Mouse (Mus musculus): ENCODE data around the gene Gal3st3.
A peak's percentile ranks its signal among the peaks of the same experiment; 100 is the strongest.
"Not testable (repeated sequence)": the region's sequence is repeated elsewhere in the genome, so short reads cannot be mapped to it uniquely, and the experiment has no call there.

Gene Gal3st3

GRCm38 (mm10) chr19:5306968-5307734, 9.0 kb downstream of the Gal3st3 start:
- no peak for DNase-seq (ENCODE audit: low read depth, low spot score)

- no peak for DNase-seq (ENCODE audit: low read depth, low spot score)
These were observed 10.9 kb downstream of the Gal3st3 start for GRCm38 (mm10) chr19:5309025-5309424.

GRCm38 (mm10) chr19:5313189-5313588, 15.1 kb downstream of the Gal3st3 start:
- DNase-seq (ENCODE audit: low read depth, low spot score) = no peak

DNA sequence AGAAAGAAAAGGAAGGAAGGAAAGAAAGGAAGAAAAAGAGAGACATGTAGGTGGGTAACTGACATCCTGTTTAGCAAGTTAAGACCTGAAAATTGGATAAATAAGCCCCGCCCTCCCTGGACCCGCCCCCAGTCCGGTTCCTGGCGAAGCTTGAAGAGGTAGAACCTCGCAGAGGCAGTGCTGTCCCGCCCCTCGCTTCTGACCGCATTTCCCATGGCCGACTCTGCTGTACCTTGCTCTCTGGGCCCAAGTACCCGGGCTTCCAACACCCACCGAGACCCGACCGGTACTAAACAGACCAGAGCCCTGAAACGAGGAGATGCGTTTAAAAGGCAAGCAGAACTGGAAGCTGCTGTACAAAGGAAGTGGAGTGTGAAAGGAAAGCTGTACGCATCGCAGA, 25.7 kb downstream of the Gal3st3 start:
- DNase-seq (ENCODE audit: low read depth, low spot score) = peak; percentile 57

- DNase-seq (ENCODE audit: low read depth, low spot score) = no peak
These were observed 29.8 kb downstream of the Gal3st3 start for GRCm38 (mm10) chr19:5327970-5328369.

DNA sequence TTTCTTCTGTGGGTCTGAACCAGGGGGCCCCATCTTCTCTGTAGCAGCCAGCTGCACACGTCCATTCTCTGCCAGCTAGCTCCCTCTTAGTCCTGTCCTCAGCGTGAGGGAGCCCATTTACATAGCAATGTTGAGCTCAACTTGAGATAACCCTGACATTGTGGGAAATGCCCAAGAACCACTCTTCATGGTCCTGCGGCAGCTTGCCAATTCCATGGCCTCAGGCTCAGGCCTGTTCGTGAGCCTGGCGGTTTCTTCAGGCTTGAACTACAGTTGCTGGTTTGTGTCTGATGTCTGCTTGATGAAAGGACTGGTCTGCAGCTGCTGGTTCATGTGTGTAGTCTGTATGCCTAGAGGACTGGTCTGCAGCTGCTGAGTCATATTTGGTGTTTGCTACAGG, 36.6 kb downstream of the Gal3st3 start:
- no peak for DNase-seq (ENCODE audit: low read depth, low spot score)

- DNase-seq (ENCODE audit: low read depth, low spot score) = no peak
These were observed 37.3 kb downstream of the Gal3st3 start, which contains the start of gene Catsper1 for GRCm38 (mm10) chr19:5335441-5335840. Gene Catsper1 (plus strand): TSS chr19:5335741.

- DNase-seq (ENCODE audit: low read depth, low spot score) = peak; percentile 75
These were observed 39.8 kb downstream of the Gal3st3 start for GRCm38 (mm10) chr19:5337975-5338374.

GRCm38 (mm10) chr19:5341360-5341759, 43.2 kb downstream of the Gal3st3 start:
- no peak for DNase-seq (ENCODE audit: low read depth, low spot score)

DNA sequence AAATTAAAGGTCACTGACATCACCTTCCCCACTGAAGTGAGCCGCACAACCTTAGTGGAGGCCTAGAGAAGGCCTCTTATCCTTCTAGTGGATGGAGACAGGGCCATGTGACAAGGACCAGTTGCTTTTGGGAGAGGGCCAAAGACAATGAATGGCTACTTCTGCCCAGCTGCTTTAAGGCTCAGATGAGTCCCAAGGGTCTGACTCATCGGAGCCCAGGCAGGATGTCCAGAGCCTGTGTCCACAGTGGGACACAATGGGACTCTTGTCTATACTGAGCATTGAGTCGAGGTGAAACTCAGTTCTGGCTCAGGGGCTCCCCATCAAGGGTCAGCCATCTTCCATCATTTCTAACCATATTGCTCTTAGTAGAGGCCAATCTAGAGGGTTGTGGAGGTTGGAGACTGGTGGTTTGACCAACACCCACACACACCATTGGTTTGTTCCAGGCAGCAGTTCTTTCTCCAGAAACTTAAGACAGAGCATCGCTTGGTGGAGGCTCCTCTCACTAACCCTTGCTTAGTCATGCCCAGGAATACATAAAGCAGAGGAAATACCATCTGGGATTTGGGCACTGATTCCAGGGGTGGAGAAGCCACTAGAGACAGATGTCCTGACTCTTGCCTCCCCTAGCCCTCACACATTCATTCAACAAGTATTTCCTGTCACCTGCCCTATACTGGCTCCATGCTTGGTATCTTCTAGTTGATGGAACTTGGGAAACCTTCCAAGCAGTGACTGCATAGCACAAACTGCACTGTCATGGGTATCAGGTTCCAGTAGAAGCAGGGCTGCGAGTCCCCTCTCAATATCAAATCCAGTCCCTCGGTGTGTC, 47.4 kb downstream of the Gal3st3 start:
- DNase-seq (ENCODE audit: low read depth, low spot score) = no peak

DNA sequence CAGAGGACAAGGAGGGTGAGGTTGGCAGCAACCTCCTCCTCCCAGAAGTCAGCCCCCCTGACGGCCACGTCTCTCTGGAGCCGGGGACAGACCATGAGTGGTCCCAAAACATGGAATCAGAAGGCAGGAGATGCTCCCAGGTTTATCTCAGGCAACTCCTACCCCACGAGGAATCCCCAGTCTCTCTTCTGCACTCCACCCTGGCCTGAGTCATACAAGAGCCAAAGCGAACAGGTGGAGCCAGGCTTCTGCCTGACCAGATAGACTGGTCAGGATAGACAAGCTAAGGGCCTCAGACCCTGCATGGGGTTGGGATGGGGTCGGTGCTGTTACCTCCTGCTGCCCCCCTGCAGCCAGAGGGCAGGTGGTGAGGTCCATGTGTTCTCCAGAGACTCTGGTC, 49.9 kb downstream of the Gal3st3 start:
- DNase-seq (ENCODE audit: low read depth, low spot score) = no peak

DNA sequence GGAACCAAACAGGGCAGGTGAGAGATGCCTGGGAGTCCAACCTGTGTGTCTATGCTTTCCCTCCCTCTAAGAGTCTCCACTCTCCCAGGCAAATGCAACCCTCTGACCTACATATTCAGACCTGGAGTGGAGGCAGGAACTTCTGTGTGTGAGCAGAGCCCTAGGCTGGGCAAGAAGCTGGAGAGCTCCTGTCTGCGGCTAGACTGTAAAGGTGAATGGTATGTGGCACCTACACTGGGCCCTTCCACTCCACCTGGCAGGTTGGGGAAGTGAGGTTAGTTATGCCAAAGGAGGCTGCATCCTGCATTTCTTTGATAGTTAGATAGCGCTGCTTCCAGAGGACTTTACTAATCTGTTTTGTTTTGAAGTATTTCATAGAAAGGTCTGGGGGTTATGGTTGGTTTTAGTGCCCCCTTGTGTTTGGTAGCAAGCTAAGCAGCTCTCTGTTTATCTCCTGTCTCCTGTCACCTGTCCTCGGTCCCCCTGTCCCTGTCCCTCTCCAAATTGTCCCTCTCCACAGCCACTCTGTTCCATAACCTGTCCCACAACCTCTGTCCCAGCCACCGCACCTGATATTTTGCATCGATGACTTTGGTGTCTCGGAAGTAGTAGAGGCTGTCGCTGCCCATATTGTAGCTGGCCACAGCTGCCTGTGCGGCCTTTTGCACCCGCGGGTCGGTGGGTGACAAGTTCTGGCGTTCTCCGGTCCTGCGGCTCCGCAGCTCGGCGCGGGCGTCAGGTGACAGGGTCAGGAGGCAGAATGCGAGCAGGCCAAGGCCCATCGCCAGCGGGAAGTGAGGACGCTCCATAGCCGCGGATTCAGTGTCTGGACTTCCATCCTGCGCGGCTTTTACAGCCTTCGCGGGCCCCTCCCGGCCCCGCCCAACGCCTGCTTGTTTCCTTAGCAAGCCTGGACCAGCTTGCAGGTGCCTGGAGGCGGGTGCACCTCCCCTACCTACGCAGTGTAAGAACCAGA, 50.7 kb downstream of the Gal3st3 start:
- DNase-seq (ENCODE audit: low read depth, low spot score) = peak; percentile 53

DNA sequence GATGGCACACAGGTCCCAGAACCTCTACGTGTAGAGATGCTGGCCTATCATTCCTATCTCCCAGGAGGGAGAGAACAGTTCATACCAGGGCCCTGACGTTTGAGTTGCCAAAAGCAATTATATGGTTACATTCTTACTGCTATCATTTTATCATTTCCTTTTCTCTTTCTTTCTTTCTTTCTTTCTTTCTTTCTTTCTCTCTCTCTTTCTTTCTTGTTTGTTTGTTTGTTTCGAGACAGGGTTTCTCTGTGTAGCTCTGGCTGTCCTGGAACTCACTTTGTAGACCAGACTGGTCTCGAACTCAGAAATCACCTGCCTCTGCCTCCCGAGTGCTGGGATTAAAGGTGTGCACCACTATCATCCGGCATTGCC, 51.4 kb downstream of the Gal3st3 start, which contains the start of gene Cst6:
Cst6 (minus strand) TSS at position 73 of the 372 bp plus-strand sequence.
- DNase-seq (ENCODE audit: low read depth, low spot score) = not testable (repeated sequence)

GRCm38 (mm10) chr19:5353609-5354008, 55.5 kb downstream of the Gal3st3 start:
- DNase-seq (ENCODE audit: low read depth, low spot score) = no peak

DNA sequence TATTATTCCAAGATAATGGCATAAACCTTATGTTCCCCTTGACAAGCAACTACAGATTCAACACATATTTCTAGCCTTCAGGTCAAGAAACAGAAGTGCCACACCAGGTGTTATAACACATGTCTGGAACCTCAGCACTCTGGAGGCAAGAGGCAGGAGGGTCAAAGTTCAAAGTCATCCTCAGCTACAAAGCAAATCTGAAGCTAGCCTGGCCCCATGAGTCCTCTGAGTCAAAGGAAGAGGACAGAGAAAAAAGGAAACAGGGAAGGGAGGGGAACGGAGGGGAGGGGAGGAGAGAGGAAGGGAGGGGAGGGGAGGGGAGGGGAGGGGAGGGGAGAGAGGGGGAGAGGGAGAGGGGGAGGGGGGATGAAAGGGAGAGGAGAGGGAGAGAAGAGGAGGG, 57.9 kb downstream of the Gal3st3 start:
- DNase-seq (ENCODE audit: low read depth, low spot score) = no peak

Measured in A20 (cell line).